Comparison of ENCODE assay signal across 9 mouse cellular contexts in the genomic region with DNA sequence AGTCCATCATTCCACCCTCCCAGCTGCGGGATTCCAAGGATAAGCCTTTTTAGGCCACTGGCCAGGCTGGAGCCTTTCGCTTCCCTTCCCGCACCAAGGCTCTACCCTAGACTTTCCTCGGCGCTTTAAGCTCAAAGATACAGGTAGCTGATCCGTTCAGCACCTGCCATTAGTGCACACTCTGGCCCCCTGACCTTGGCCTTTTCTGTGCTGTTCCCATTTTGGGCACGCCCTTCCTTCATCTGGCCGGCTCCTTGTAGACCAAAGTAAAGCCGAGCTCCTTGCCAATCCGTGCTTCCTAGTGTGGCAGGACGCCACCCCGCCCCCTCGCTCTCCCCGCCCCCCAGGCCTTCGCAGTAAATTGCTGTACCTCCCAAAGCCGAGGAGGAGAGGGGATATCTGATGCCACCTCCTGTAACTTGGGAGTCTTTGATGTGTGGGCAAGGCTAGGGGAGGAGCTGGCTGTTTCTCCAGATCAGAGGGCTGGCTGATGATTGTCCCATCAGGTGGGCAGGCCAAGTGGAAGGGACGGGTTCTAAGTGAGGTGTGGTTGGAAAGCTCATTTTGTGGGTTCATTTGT. TPM values are rescaled to one million over a fixed set of nuclear protein-coding genes. Genes with fewer than 3 reads are reported as not detected.
A peak's percentile ranks its signal among the peaks of the same experiment; 100 is the strongest.
DNase-seq lines count a peak whose midpoint lies in the region; ATAC-seq lines count a peak whose summit lies in the region.
"Had no signal": no experiment of that assay in that cellular context is flagged by ENCODE, and none has a peak within 500 bp of the region (broad histone marks: within the 10 kb centered on the region; RNA-seq: fewer than 3 reads in every experiment).

No protein-coding gene starts in this region.

- H3K27ac ChIP-seq in kidney, embryonic 14.5 days (ENCODE audit: low read depth, low read length), result no peak overlapping the region
- no peak overlapping the region for H3K27ac ChIP-seq in forebrain, embryonic 12.5 days
- no peak overlapping the region for H3K27ac ChIP-seq in midbrain, embryonic 10.5 days (replicated peaks)
- H3K27ac ChIP-seq: macrophage had no signal

- H3K9ac ChIP-seq in kidney, embryonic 14.5 days (ENCODE audit: low read depth, low read length), result no peak overlapping the region
- H3K9ac ChIP-seq in forebrain, embryonic 12.5 days, result peak overlapping the region; percentile 55; the same call in 1 of the 2 replicates

- intact Hi-C loops in gastrocnemius, postnatal 36 days (cut with DNase I), result no loop called here

- DNase-seq in kidney, postnatal 25 days, result no peak
- DNase-seq in adrenal gland, postnatal 10 days, result peak; percentile 46
- DNase-seq in midbrain, embryonic 10.5 days (ENCODE audit: low spot score), result peak; percentile 19
- no peak for DNase-seq in gastrocnemius, postnatal 36 days
- DNase-seq in Muller cell, postnatal 12 days (ENCODE audit: inconsistent ontology term), result no peak
- DNase-seq in frontal cortex, postnatal 14 days (ENCODE audit: low spot score in 2 of 2), result no peak

- peaks cover 45% of the 10 kb centered on the region for H3K27me3 ChIP-seq in kidney, embryonic 14.5 days (ENCODE audit: control insufficient read depth, insufficient read depth, low read length)
- H3K27me3 ChIP-seq in forebrain, embryonic 12.5 days, result peaks cover 78% of the 10 kb centered on the region
- peaks cover 74% of the 10 kb centered on the region for H3K27me3 ChIP-seq in midbrain, embryonic 10.5 days (ENCODE audit: low read depth, poor library complexity, severe bottlenecking)

- H3K36me3 ChIP-seq in kidney, embryonic 14.5 days (ENCODE audit: control insufficient read depth, insufficient read depth, low read length), result no peaks in the 10 kb centered on the region
- no peaks in the 10 kb centered on the region for H3K36me3 ChIP-seq in forebrain, embryonic 12.5 days (replicated peaks)
- H3K36me3 ChIP-seq in midbrain, embryonic 10.5 days, result no peaks in the 10 kb centered on the region

- peak overlapping the region; percentile 61 for H3K4me3 ChIP-seq in kidney, embryonic 14.5 days (ENCODE audit: low read length)
- peak overlapping the region; percentile 67 for H3K4me3 ChIP-seq in forebrain, embryonic 12.5 days (replicated peaks)
- H3K4me3 ChIP-seq in midbrain, embryonic 10.5 days, result peak overlapping the region; percentile 76

- WGBS in kidney, embryonic 14.5 days, result under 1% methylated on average over 17 of the region's 17 CpGs
- 1% methylated on average over 17 of the region's 17 CpGs for WGBS in forebrain, embryonic 12.5 days
- WGBS in midbrain, embryonic 10.5 days, result 2% methylated on average over 17 of the region's 17 CpGs

- peak; percentile 41; the same call in 1 of the 2 replicates for ATAC-seq in kidney, embryonic 14.5 days (ENCODE audit: low FRiP score, low TSS enrichment)
- ATAC-seq in forebrain, embryonic 12.5 days (ENCODE audit: low FRiP score), result no peak

- no peaks in the 10 kb centered on the region for H3K9me3 ChIP-seq in kidney, embryonic 14.5 days (ENCODE audit: control insufficient read depth, low read length)
- H3K9me3 ChIP-seq in forebrain, embryonic 12.5 days, result no peaks in the 10 kb centered on the region
- H3K9me3 ChIP-seq in midbrain, embryonic 10.5 days (replicated peaks), result no peaks in the 10 kb centered on the region

- H3K4me1 ChIP-seq in kidney, embryonic 14.5 days (ENCODE audit: control insufficient read depth, insufficient read depth, low read length), result peaks cover 11% of the 10 kb centered on the region; the same call in 1 of the 2 replicates
- H3K4me1 ChIP-seq in forebrain, embryonic 12.5 days, result peaks cover 12% of the 10 kb centered on the region
- H3K4me1 ChIP-seq in midbrain, embryonic 10.5 days, result peaks cover 22% of the 10 kb centered on the region

- peak overlapping the region; percentile 97 for H3K4me2 ChIP-seq in kidney, embryonic 14.5 days (replicated peaks; ENCODE audit: low read depth, low read length)
- peak overlapping the region; percentile 99 for H3K4me2 ChIP-seq in forebrain, embryonic 12.5 days

RNA-seq across cellular contexts. Expression of a gene that starts 40.4 kb away (rescaled TPM):
- polyA plus RNA-seq in kidney, embryonic 14.5 days (2014; fragmentation: Nextera tagmentation; extraction: Ambion mirVana), result 12.9 and 20.9 TPM in 2 replicates
- total RNA-seq in adrenal gland, postnatal 10 days (2021), result 10 to 100 TPM; 19.0 to 19.6 TPM
- 7.8 and 7.9 TPM in 2 replicates for polyA plus RNA-seq in forebrain, embryonic 12.5 days (2016; fragmentation: Nextera tagmentation; extraction: Ambion mirVana)
- polyA plus RNA-seq in midbrain, embryonic 10.5 days (2016; fragmentation: Nextera tagmentation; extraction: Ambion mirVana), result 8.9 and 9.9 TPM in 2 replicates
- total RNA-seq in gastrocnemius, postnatal 36 days (2021), result 10 to 100 TPM; 56.1 to 56.5 TPM

RNA-seq across cellular contexts. Expression of a gene that starts 55.8 kb away (rescaled TPM):
- polyA plus RNA-seq in kidney, embryonic 14.5 days (2014; fragmentation: Nextera tagmentation; extraction: Ambion mirVana), result not detected in 2 replicates
- under 1 TPM; 0.60 to 0.67 TPM for total RNA-seq in adrenal gland, postnatal 10 days (2021)
- polyA plus RNA-seq in forebrain, embryonic 12.5 days (2016; fragmentation: Nextera tagmentation; extraction: Ambion mirVana), result 0.29 and 0.31 TPM in 2 replicates
- polyA plus RNA-seq in midbrain, embryonic 10.5 days (2016; fragmentation: Nextera tagmentation; extraction: Ambion mirVana), result 0.01 and 0.05 TPM in 2 replicates
- total RNA-seq in gastrocnemius, postnatal 36 days (2021), result not detected
- polyA plus RNA-seq: macrophage had no signal

Comparison
In these comparisons a context has a peak if more than half of its experiments do, and no peak if none do; other contexts are left out.
1. DNase-seq: peak in adrenal gland, postnatal 10 days (single experiment) and midbrain, embryonic 10.5 days (single experiment); none in kidney, postnatal 25 days (0 of 2), gastrocnemius, postnatal 36 days (0 of 2), Muller cell, postnatal 12 days (single experiment) and frontal cortex, postnatal 14 days (0 of 2).
2. Peak in every context shown above with its lines, with median percentiles within 50 percentile points of each other: H3K4me3 ChIP-seq.